Mouse (Mus musculus) bone marrow, adult 2 months (tissue): ENCODE results near the gene Pias4.

Experiments used
- CTCF ChIP-seq: fragments of 200-500 bp; IDR thresholded peaks from 2 replicates; pipeline ENCODE4 v1.5.1; 2011; ENCODE audit warnings: low read length, control low read depth; ENCODE audit not compliant: control insufficient read depth, insufficient read depth
- POLR2A ChIP-seq: fragments of 200-500 bp; IDR thresholded peaks from 2 replicates; pipeline ENCODE4 v1.6.1; 2011; ENCODE audit warnings: low read depth, mild to moderate bottlenecking, control low read depth, low read length, borderline replicate concordance; ENCODE audit not compliant: control insufficient read depth

GRCm38 (mm10) chr10:81122889-81123288, 44.8 kb downstream of the Pias4 start:
- TF ChIP-seq CTCF (no peak), POLR2A (no peak)
